Mouse (Mus musculus) cerebellum, adult 2 months (tissue): ENCODE data around the gene Cldn7.

Source experiments
- CTCF ChIP-seq: fragments of 200-500 bp; IDR thresholded peaks from 2 replicates; pipeline ENCODE4 v1.5.1; 2011; ENCODE audit warnings: low read depth, mild to moderate bottlenecking, control low read depth, low read length, moderate library complexity, borderline replicate concordance; ENCODE audit not compliant: insufficient read depth
- POLR2A ChIP-seq: fragments of 200-500 bp; IDR thresholded peaks from 2 replicates; pipeline ENCODE4 v1.6.1; 2011; ENCODE audit warnings: low read length, control low read depth, borderline replicate concordance; ENCODE audit not compliant: insufficient read depth

- no peak for TF ChIP-seq POLR2A
- TF ChIP-seq CTCF = no peak
Measured at GRCm38 (mm10) chr11:69915667-69916627, 48.6 kb upstream of the Cldn7 start.
